Mouse (Mus musculus): Measurements from ENCODE around the gene Kdelr2. TPM values are rescaled to one million over a fixed set of nuclear protein-coding genes. Genes with fewer than 3 reads are reported as not detected.
"Not testable (repeated sequence)": the region's sequence is repeated elsewhere in the genome, so short reads cannot be mapped to it uniquely, and the experiment has no call there.

The Kdelr2 gene
- polyA plus RNA-seq, 1 experiment from 2014 or later, result 123 TPM

DNA sequence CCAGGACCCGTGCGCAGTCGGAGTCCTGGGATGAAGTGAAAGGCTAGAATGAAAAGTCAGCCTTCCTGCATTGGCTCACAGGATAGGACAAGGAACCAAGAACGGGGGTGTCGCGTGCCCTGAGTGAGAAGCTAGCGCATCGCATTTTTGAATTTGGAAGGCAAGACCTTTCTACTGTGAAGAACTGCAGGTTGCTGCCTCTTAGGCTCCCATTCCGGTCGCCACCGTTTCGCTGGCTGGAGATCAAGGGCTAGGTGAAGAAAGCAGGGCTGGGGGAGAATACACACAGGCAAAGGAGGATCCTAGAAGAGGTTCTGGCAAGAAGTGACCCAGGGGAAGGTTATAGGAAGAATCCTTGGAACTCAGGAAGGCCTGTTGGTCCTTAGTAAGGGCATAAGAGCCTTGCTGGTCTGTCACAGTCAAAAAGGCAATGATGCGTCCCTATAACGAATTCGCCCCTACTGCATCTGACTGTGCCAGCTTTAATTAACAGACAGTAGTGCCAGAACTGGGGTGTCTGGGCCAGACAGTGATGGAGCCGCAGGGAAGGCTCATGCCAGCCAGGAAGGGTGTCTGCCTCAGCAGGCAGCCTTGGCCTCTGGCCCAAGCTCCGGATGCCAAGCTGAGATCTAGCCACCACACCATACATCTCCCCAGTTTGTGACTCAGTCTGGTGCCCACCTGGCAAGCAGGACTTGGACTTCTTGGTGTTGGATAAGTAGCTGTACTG is 33.1 kb upstream of the Kdelr2 start:
- no peak overlapping the region for H3K27ac ChIP-seq
- H3K9me3 ChIP-seq, result no peaks in the 10 kb centered on the region
- 26% methylated on average over 17 of the region's 17 CpGs for WGBS
- H3K36me3 ChIP-seq (replicated peaks), result no peaks in the 10 kb centered on the region
- ATAC-seq (replicated peaks), result no peak
- peak overlapping the region; percentile 35 for H3K4me3 ChIP-seq
- peaks cover 12% of the 10 kb centered on the region for H3K4me1 ChIP-seq
- H3K4me2 ChIP-seq, result peak overlapping the region; percentile 55
- H3K27me3 ChIP-seq (replicated peaks), result peaks cover 86% of the 10 kb centered on the region
- H3K9ac ChIP-seq, result no peak overlapping the region; the same call in 1 of the 2 replicates

GRCm38 (mm10) chr5:143371146-143371510 is 32.5 kb upstream of the Kdelr2 start:
- Histone ChIP-seq H3K9me3 (no peaks in the 10 kb centered on the region), H3K27me3 (replicated peaks) (peaks cover 83% of the 10 kb centered on the region), H3K36me3 (replicated peaks) (no peaks in the 10 kb centered on the region), H3K4me3 (no peak overlapping the region), H3K4me2 (no peak overlapping the region), H3K27ac (no peak overlapping the region), H3K9ac (no peak overlapping the region), H3K4me1 (peaks cover 12% of the 10 kb centered on the region)
- ATAC-seq (replicated peaks), result no peak
- 46% methylated on average over 4 of the region's 4 CpGs for WGBS

GRCm38 (mm10) chr5:143372818-143373217 is 30.8 kb upstream of the Kdelr2 start:
- Histone ChIP-seq H3K4me2 (peak overlapping the region; percentile 54), H3K4me1 (peaks cover 12% of the 10 kb centered on the region), H3K9me3 (no peaks in the 10 kb centered on the region), H3K9ac (peak overlapping the region; percentile 16; the same call in 1 of the 2 replicates), H3K36me3 (replicated peaks) (no peaks in the 10 kb centered on the region), H3K4me3 (peak overlapping the region; percentile 35), H3K27me3 (replicated peaks) (peaks cover 78% of the 10 kb centered on the region), H3K27ac (no peak overlapping the region)
- WGBS, result 2% methylated on average over 35 of the region's 35 CpGs
- no peak for ATAC-seq (replicated peaks)

GRCm38 (mm10) chr5:143375242-143375641 is 28.4 kb upstream of the Kdelr2 start:
- H3K9me3 ChIP-seq, result no peaks in the 10 kb centered on the region
- peaks cover 4% of the 10 kb centered on the region; the same call in 1 of the 2 replicates for H3K4me1 ChIP-seq
- H3K27ac ChIP-seq, result no peak overlapping the region
- H3K27me3 ChIP-seq (replicated peaks), result peaks cover 53% of the 10 kb centered on the region
- peak overlapping the region; percentile 27 for H3K4me3 ChIP-seq
- H3K9ac ChIP-seq, result no peak overlapping the region
- peak overlapping the region; percentile 43 for H3K4me2 ChIP-seq
- 9% methylated on average over 21 of the region's 21 CpGs for WGBS
- no peaks in the 10 kb centered on the region for H3K36me3 ChIP-seq (replicated peaks)
- no peak for ATAC-seq (replicated peaks)

DNA sequence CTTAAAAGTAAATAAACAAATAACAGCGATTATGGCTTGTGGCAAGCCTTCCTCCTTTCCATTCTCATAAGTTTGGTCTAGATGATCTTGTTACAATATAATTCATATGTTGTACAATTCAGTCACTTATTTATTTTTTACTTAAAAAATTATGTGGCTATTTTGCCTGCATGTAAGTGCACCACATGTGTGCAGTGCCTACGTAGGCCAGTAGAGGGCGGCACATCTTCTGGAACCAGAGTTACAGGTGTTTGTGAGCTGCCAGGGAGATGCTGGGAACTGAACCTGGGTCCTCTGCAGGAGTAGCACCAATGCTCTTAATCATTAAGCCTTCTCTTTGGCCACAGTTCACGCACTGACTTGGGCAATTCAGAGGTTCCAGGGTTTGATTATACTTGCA is 27.5 kb upstream of the Kdelr2 start:
- no peak for ATAC-seq (replicated peaks)
- H3K4me2 ChIP-seq, result no peak overlapping the region
- 83% methylated on average over 4 of the region's 4 CpGs for WGBS

GRCm38 (mm10) chr5:143386797-143387621 is 16.6 kb upstream of the Kdelr2 start:
- H3K9me3 ChIP-seq, result no peaks in the 10 kb centered on the region
- H3K9ac ChIP-seq, result 0 out of 2 replicates have a peak overlapping the region, but pooled peaks have one; percentile 28
- ATAC-seq (replicated peaks), result 0 out of 2 replicates have a peak, but pooled peaks have one; percentile 24
- H3K4me1 ChIP-seq, result peaks cover 8% of the 10 kb centered on the region
- H3K4me2 ChIP-seq, result peak overlapping the region; percentile 59
- H3K27ac ChIP-seq, result no peak overlapping the region
- WGBS, result 11% methylated on average over 39 of the region's 39 CpGs
- peaks cover 8% of the 10 kb centered on the region for H3K27me3 ChIP-seq (replicated peaks)
- peak overlapping the region; percentile 35 for H3K4me3 ChIP-seq
- H3K36me3 ChIP-seq (replicated peaks), result no peaks in the 10 kb centered on the region

More for the DNA sequence above, 27.5 kb upstream of the Kdelr2 start:
- Histone ChIP-seq H3K36me3 (replicated peaks) (no peaks in the 10 kb centered on the region), H3K27ac (no peak overlapping the region), H3K9me3 (no peaks in the 10 kb centered on the region), H3K9ac (no peak overlapping the region), H3K27me3 (replicated peaks) (peaks cover 44% of the 10 kb centered on the region), H3K4me1 (peaks cover 4% of the 10 kb centered on the region; the same call in 1 of the 2 replicates), H3K4me3 (no peak overlapping the region)

DNA sequence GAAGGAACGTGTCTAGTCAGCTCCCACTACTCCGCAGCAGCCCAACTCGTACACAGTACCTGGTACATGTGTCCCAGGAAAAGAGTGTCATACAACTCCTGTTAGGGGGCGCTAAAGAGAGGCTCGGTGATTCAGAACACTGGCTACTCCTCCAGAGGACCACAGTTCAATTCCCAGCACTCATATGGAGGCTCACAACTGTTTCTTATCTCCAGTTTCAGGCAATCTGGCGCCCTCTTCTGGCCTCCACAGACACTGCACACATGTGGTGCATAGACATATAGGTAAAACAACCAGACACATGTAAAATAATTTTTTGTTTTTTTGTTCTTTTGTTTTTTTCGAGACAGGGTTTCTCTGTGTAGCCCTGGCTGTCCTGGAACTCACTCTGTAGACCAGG is 9.5 kb upstream of the Kdelr2 start:
- Histone ChIP-seq H3K4me2 (no peak overlapping the region), H3K27ac (no peak overlapping the region), H3K36me3 (replicated peaks) (no peaks in the 10 kb centered on the region), H3K4me3 (no peak overlapping the region), H3K27me3 (replicated peaks) (no peaks in the 10 kb centered on the region; the same call in 1 of the 2 replicates), H3K9me3 (no peaks in the 10 kb centered on the region), H3K9ac (no peak overlapping the region), H3K4me1 (no peaks in the 10 kb centered on the region)
- 81% methylated on average over 7 of the region's 7 CpGs for WGBS
- ATAC-seq (replicated peaks), result no peak

- H3K9ac ChIP-seq; H3K27ac ChIP-seq; H3K9me3 ChIP-seq; H3K4me3 ChIP-seq; ATAC-seq (replicated peaks); H3K27me3 ChIP-seq (replicated peaks); H3K4me2 ChIP-seq; H3K4me1 ChIP-seq; H3K36me3 ChIP-seq (replicated peaks): not testable (repeated sequence)
- WGBS, result 94% methylated on average over 2 of the region's 2 CpGs
Measured at GRCm38 (mm10) chr5:143394966-143395365, 8.7 kb upstream of the Kdelr2 start.

DNA sequence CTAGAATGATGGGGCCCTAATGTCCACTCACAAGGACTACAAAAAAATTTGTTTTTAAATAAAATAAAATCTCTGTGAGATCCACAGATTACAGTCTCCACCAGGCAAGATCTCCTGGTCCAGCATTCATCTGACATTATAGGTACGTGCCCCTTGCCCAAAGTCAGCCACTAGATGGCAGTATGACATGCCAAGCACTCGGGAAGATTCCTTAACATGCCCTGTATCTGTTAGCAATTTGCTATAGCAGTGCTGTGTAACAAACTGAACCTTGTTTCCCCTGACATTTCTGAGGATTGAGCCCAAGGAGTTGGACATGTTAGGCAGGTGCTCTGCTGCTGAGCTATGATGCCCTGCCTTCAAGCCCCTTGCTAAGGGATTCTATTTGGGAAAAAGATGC is 8.0 kb upstream of the Kdelr2 start:
- Histone ChIP-seq H3K9ac (no peak overlapping the region), H3K36me3 (replicated peaks) (no peaks in the 10 kb centered on the region), H3K4me2 (no peak overlapping the region), H3K27me3 (replicated peaks) (no peaks in the 10 kb centered on the region), H3K27ac (no peak overlapping the region), H3K4me3 (no peak overlapping the region), H3K4me1 (no peaks in the 10 kb centered on the region), H3K9me3 (no peaks in the 10 kb centered on the region)
- 51% methylated on average over 2 of the region's 2 CpGs for WGBS
- no peak for ATAC-seq (replicated peaks)

DNA sequence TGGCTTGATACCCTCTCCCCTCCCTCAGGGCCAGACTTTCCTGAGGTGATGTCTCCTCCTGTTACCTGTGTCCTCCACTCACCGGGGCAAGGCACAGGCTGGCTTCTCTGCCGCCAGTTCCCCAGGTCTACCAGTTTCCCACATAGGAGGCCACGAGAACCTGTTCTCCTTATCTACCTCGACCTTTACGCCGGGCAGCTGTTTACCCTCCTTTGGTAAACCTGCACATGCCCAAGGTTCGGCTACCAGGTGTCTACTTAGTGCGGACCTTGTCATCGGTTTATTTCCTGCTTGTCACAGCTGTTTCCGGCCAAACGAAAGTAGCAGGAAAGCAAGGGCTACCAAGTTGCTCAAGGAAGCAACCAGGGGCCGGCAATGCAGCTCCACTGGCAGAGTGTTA is 3.1 kb upstream of the Kdelr2 start:
- Histone ChIP-seq H3K27ac (no peak overlapping the region), H3K9ac (no peak overlapping the region), H3K4me3 (no peak overlapping the region), H3K36me3 (replicated peaks) (no peaks in the 10 kb centered on the region), H3K27me3 (replicated peaks) (no peaks in the 10 kb centered on the region), H3K9me3 (no peaks in the 10 kb centered on the region), H3K4me1 (peaks cover 24% of the 10 kb centered on the region), H3K4me2 (no peak overlapping the region)
- WGBS, result 93% methylated on average over 12 of the region's 12 CpGs
- no peak for ATAC-seq (replicated peaks)

- Histone ChIP-seq H3K4me1 (peaks cover 30% of the 10 kb centered on the region), H3K27me3 (replicated peaks) (no peaks in the 10 kb centered on the region), H3K27ac (no peak overlapping the region), H3K9me3 (no peaks in the 10 kb centered on the region), H3K4me2 (no peak overlapping the region), H3K36me3 (replicated peaks) (peaks cover 5% of the 10 kb centered on the region; the same call in 1 of the 2 replicates), H3K9ac (no peak overlapping the region), H3K4me3 (no peak overlapping the region)
- no peak for ATAC-seq (replicated peaks)
- 72% methylated on average over 2 of the region's 2 CpGs for WGBS
Measured at GRCm38 (mm10) chr5:143401556-143401955, 2.1 kb upstream of the Kdelr2 start.

- ATAC-seq (replicated peaks), result peak; percentile 57; the same call in 1 of the 2 replicates
Measured at GRCm38 (mm10) chr5:143404148-143404930, 701 bp downstream of the Kdelr2 start.

More at GRCm38 (mm10) chr5:143404148-143404930, 701 bp downstream of the Kdelr2 start:
- Histone ChIP-seq H3K27me3 (replicated peaks) (no peaks in the 10 kb centered on the region), H3K9ac (peak overlapping the region; percentile 80), H3K9me3 (no peaks in the 10 kb centered on the region), H3K4me3 (peak overlapping the region; percentile 81), H3K36me3 (replicated peaks) (peaks cover 5% of the 10 kb centered on the region; the same call in 1 of the 2 replicates), H3K27ac (peak overlapping the region; percentile 87), H3K4me2 (peak overlapping the region; percentile 84), H3K4me1 (peaks cover 33% of the 10 kb centered on the region)
- WGBS, result 5% methylated on average over 34 of the region's 34 CpGs
